Mouse (Mus musculus) spleen, postnatal 4 days (tissue): ENCODE data around the gene Rho.

Experiments used
- DNase-seq, 2 experiments: peaks; one replicate each; pipeline ENCODE4 v3.0.0; 2022; ENCODE audit warnings: low spot score in 2 of 2

Gene Rho

GRCm38 (mm10) chr6:115931639-115932038, at the start of gene Rho:
Rho (plus strand) TSS chr6:115931748.
- DNase-seq: no peak

- DNase-seq: no peak
Measured at GRCm38 (mm10) chr6:115884018-115884417, 47.5 kb upstream of the Rho start.

- DNase-seq: peak; percentile 34 to 64
Measured at GRCm38 (mm10) chr6:115886894-115887293, 44.7 kb upstream of the Rho start.

- peak; percentile 30 to 69 for DNase-seq
Measured at GRCm38 (mm10) chr6:115888296-115888695, 43.3 kb upstream of the Rho start.

GRCm38 (mm10) chr6:115890601-115891000, 40.9 kb upstream of the Rho start:
- DNase-seq: no peak

DNA sequence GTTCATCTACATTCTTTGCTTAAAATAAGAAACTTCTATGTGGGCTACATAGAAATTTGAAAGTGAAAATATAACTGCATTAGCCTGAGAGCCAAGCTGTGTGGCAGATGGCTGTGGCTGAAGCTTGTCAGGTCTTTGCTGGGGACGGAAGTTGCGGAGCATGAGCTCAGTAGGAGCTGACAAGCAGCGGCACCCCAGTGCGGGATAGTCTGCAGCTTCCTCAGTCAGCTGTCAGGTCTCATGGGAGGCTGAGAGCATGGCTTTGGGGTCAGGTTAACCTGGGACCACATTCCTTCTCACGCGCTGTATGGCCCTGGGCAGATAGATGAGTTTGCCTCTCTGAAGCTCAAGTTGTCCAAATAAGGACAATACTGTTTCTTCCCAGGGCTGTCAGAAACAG, 40.5 kb upstream of the Rho start:
- DNase-seq: no peak

- DNase-seq: no peak
Measured at GRCm38 (mm10) chr6:115891497-115892061, 40.0 kb upstream of the Rho start.

DNA sequence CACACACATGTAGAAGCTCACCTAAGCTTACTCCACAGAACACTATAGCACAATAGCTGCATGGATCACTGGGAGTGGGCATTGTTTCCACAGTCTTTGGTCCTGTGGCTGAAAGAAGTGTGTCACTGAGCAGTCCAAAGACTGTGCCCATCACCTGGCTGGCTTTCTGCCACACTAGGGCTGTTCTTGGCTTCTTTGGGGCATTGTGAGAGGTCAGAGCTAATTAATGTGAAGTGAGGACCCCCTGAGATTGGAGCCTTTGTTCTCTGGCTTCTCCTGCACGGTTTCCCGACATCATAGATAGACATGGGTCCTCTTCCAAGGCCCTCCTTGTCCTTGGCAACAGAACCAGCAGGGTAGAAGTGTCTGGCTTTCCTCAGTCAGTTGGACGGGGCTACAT, 39.2 kb upstream of the Rho start:
- DNase-seq: no peak

DNA sequence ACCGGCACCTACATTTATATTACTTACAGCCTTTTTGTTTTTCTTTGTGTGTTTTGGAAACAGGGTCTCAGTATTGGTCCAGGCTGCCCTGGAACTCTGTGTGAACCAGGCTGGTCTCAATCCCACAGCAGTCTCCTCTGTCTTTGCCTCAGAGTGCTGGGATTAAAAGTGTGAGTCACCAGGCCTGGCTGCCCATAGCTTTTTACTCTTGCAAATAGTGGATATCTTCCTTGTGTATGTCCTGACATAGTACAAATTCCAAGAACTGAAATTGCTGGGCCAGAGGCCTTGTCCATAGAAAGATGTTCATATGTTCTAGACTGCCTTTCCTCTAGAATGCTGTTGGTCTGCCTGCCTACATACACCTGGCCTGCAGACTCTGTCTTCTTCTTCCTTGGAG, 35.2 kb upstream of the Rho start:
- DNase-seq: no peak

DNA sequence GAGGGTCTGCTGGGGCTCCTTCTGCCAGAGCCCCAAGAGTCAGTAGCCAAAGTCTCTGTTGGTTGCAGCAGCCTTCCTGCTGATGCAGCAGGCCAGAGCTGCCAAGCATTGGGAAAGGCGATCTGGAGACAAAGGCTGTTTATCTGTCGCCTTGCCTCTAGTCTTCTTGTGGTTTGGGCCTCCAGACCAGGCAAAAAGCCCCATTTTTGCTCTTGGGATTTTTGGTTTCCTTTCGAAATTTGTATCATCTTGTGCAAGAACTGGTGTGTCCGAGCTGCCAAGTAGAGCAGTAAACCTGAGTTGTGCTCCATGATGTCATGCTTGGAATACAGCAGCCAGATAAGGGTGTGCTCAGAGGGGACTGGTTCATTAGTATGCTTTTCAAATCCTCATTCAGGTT, 34.4 kb upstream of the Rho start:
- DNase-seq: no peak

DNA sequence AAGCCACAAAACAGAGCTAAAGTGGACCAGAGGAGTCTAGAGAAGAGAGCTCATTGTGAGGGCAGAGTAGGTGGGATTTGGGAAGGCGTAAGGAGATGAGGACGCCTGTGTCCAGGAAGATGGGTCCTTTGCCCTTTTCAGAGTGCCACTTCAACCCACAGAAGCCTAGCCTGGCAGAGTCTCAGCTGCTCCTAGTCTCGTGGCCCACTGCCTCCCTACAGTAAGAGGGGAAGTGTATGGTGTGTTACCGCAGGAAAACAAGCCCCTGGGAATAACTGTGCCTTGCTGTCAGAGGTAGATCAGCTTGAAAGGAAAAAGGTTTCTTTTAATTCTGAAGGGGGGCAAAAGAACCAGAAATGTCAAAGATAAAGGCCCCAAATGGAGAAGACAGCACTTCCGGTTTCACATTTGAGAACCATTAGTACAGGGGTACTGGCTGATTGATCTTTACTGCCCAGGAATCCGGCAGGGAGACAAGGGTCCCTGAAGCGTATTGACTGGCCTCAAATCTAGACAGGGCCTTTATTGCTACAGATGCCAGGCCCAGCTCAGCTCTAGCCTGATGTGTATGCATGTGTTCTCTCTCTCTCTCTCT, 33.5 kb upstream of the Rho start:
- DNase-seq: no peak

DNA sequence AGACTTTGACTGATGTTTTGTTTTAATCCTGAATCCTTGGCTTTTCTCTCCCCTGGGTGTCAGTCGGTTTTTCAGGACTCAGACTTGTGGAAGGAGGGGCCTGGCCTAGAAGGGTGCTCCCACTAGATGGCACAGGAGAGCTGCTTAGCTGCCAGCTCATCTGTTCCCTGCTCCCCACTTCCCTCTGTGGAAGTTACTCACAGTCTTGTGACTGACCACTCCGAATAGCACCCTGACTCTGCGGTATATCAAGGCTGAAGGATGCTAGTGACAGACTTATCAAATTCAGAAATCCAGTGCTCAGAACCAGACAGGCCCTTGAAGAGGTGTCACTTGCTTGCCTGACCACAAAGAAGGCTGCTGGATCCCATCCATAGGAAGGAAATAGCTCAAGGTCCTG, 30.5 kb upstream of the Rho start:
- DNase-seq: peak; percentile 52 to 71

DNA sequence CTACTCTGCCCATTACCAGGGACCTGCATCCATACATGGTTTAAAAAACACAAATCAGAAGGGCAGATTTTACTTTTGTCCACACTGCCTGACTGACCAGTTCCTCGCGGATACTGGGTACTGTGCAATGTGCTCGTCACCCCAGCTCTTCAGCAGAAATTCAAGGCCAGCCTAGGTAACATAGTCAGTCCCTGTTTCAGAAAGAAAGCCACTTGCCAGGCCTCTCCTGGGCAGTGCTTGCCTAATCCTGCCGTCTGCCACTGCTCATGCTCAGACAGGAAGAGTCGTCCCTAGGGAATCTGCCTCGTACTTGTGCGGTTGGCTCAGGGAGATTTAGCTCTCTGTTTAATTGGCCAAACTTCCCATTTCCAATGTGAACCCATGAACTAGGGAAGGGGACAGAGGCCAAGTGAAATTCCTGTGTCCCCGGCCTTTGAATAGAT, 30.0 kb upstream of the Rho start:
- no peak for DNase-seq

GRCm38 (mm10) chr6:115902545-115902944, 29.0 kb upstream of the Rho start:
- DNase-seq: no peak

GRCm38 (mm10) chr6:115905568-115905967, 26.0 kb upstream of the Rho start:
- DNase-seq: no peak

DNA sequence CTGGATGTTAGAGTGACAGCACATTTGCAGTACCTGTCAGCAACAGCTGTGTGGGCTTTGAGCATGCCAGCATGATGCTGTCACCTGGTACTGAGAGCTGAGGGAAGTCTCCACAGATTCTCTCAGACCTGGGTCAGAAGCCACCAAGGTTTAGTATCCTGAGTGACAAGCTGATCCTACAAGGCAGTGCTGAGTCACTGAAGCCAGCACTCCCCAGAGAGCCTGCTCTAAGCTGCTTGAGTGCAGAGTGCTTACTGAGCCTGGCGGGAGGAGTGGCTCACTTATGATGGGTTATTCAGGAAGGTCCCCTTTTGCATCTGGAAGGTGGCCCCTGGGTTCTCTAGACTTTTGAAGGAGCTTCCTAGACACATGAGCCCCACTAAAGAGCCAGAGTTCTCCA, 25.1 kb upstream of the Rho start:
- no peak for DNase-seq

DNA sequence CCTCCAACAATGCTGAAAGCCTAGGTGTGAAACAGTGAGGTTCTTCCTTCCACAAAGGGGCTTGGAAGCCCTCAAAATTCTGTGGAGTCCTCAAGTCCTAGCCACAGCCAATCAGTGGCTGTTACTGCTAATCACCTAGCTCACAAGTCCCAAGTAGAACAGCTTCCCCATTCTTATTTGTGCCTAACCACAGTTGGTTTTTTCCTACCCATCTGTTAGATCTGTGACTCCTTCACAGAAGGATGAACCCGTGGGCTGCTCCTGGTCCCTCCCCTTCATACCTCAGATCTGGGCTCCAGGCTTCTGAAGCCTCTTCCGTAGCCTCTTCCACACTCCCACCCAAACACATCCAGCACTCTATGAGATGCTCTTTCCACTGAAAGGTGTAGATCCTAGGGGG, 24.7 kb upstream of the Rho start:
- DNase-seq: no peak

DNA sequence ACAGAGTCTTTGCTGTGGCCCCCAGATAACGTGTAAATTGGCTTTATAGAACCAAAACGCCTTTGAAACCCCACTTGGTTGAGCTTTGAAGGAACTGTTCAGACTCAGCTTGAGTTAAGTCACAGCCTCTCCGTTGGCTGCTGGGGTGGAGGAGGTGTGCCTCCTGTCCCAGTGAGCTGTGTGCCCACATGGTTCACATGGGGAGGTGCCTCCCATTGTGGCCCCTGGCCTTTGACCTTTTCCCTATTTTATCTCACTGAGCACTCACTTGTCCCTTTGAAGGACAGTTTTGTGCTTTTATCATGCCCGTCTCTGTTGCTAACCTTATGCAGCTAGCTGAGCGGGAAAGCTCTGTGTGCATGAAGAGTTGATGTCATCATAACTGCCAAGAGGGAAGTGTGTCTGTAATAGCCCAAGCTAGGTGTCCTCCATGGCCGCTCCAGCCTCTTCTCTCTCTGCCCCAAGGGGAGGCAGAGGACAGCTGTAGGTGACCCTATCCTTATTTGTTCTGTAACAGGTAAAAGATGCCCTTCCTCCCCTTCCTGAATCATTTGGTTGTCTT, 23.0 kb upstream of the Rho start:
- no peak for DNase-seq

GRCm38 (mm10) chr6:115909052-115909451, 22.5 kb upstream of the Rho start:
- peak in 1 of 2 experiments; percentile 36 for DNase-seq

GRCm38 (mm10) chr6:115909940-115910339, 21.6 kb upstream of the Rho start:
- no peak for DNase-seq

- no peak for DNase-seq
Measured at GRCm38 (mm10) chr6:115911763-115912162, 19.8 kb upstream of the Rho start.

GRCm38 (mm10) chr6:115913482-115913881, 18.1 kb upstream of the Rho start:
- no peak for DNase-seq

GRCm38 (mm10) chr6:115914511-115915202, 16.9 kb upstream of the Rho start:
- no peak for DNase-seq
